Mouse (Mus musculus) right cerebral cortex, postnatal 36 days (tissue): Measurements from ENCODE around the gene Amz1.

Experiments
- DNase-seq, 2 experiments: peaks; one replicate each; pipeline ENCODE4 v3.0.0; 2022; ENCODE audit warnings: low spot score in 2 of 2, mixed read lengths in 1 of 2

The Amz1 gene

GRCm38 (mm10) chr5:140723822-140724221 lies at the start of gene Amz1:
Gene Amz1 (plus strand): TSS chr5:140724127.
- DNase-seq: peak; percentile 72

- DNase-seq: no peak
Observed at GRCm38 (mm10) chr5:140675079-140675478, 48.8 kb upstream of the Amz1 start.

GRCm38 (mm10) chr5:140675640-140676039 lies 48.3 kb upstream of the Amz1 start:
- DNase-seq: peak; percentile 67 to 68

- DNase-seq: no peak
Observed at GRCm38 (mm10) chr5:140677137-140677536, 46.8 kb upstream of the Amz1 start.

- no peak for DNase-seq
Observed at GRCm38 (mm10) chr5:140680051-140680450, 43.9 kb upstream of the Amz1 start.

- no peak for DNase-seq
Observed at GRCm38 (mm10) chr5:140680950-140681349, 43.0 kb upstream of the Amz1 start.

GRCm38 (mm10) chr5:140682113-140682512 lies 41.8 kb upstream of the Amz1 start:
- DNase-seq: no peak

- no peak for DNase-seq
Observed at GRCm38 (mm10) chr5:140684343-140685148, 39.4 kb upstream of the Amz1 start.

GRCm38 (mm10) chr5:140688434-140688833 lies 35.5 kb upstream of the Amz1 start:
- DNase-seq: no peak

GRCm38 (mm10) chr5:140695987-140696386 lies 27.9 kb upstream of the Amz1 start:
- DNase-seq: no peak

- no peak for DNase-seq
Observed at GRCm38 (mm10) chr5:140699776-140700175, 24.2 kb upstream of the Amz1 start.

- DNase-seq: no peak
Observed at GRCm38 (mm10) chr5:140701661-140702060, 22.3 kb upstream of the Amz1 start.

GRCm38 (mm10) chr5:140702103-140702513 lies 21.8 kb upstream of the Amz1 start, which contains the start of gene Iqce:
Gene Iqce (minus strand): TSS chr5:140702378.
- DNase-seq: peak; percentile 88 to 92

- DNase-seq: no peak
Observed at GRCm38 (mm10) chr5:140702618-140703175, 21.2 kb upstream of the Amz1 start.

GRCm38 (mm10) chr5:140703480-140704377 lies 20.2 kb upstream of the Amz1 start:
- DNase-seq: no peak

- peak; percentile 100 for DNase-seq
Observed at GRCm38 (mm10) chr5:140704378-140705251, 19.3 kb upstream of the Amz1 start, which contains the start of gene Brat1. Gene Brat1 (plus strand): TSS chr5:140705011.

- DNase-seq: no peak
Observed at GRCm38 (mm10) chr5:140705501-140706171, 18.3 kb upstream of the Amz1 start.

- DNase-seq: no peak
Observed at GRCm38 (mm10) chr5:140710315-140710714, 13.6 kb upstream of the Amz1 start.

- DNase-seq: no peak
Observed at GRCm38 (mm10) chr5:140711040-140711439, 12.9 kb upstream of the Amz1 start.

- no peak for DNase-seq
Observed at GRCm38 (mm10) chr5:140720773-140721172, 3.2 kb upstream of the Amz1 start.

- DNase-seq: no peak
Observed at GRCm38 (mm10) chr5:140722121-140722520, 1.8 kb upstream of the Amz1 start.
